Mouse (Mus musculus) 3134 (cell line): ENCODE results near the gene Slc38a3.

Experiments used
- DNase-seq: peaks from one replicate; pipeline ENCODE4 v3.0.0-alpha.2; 2011; ENCODE audit warnings: low spot score; ENCODE audit not compliant: insufficient read length; ENCODE audit errors: extremely low read depth

The Slc38a3 gene

DNA sequence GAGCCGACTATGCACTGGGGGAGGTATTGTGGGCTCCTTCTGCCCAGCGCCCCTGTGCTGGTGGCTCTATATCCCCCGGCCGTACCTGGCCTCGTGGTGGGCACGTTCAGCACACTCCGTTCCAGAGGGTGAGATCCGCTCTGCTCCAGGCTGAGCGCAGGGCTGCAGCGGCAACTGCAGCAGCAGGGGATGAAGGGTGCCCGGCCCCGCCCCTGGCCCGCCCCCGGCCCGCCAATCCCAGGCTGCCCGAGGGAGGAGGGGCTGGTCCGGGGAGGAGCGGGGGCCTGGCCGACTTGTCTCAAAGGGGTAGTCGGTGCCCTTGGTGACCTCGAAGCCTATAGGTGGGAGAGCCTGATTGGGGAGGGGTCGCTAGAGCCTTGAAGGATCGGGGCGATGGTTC lies 2.1 kb downstream of the Slc38a3 start:
- no peak for DNase-seq

DNA sequence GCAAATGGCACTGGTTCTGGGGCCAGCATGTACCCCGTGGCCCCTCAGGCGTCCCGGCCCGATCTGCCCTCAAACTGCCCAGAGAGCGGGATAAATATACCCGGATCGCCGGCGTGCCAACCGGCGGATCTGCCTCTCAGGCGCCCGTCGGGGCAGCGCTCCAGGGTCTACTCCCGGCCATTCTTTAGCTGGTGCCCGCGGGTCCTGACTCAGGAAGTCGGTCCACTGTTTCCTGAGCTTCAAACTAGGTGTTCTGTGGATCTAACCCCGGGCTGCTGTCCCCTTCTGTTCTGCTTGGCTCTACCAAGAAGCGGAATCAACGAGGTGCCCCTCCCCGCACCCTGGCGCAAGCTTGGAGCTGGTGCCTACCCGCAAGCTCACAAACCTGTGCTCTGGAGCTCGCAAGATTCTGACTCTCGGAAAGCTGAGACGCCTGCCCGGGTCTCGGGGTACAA lies 2.6 kb downstream of the Slc38a3 start:
- DNase-seq = no peak

DNA sequence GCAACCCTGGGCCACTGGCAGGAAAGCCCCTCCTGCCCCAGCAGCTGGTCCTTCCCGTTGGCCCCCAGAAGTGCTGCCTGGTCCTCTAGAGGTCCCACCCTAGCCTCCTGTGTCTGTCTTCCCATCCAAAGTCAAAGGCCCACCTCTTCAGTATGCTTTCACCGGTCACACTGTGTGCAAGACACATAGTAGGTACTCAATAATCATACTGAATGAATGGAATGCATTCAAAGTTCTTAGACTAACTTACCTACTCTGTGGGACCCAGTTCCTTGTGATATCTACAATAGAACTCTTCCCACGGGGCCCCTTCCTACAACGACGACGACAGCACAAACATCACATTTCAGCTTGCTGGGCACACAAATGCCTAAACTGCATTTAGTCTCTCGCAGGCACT lies 4.0 kb downstream of the Slc38a3 start:
- no peak for DNase-seq

DNA sequence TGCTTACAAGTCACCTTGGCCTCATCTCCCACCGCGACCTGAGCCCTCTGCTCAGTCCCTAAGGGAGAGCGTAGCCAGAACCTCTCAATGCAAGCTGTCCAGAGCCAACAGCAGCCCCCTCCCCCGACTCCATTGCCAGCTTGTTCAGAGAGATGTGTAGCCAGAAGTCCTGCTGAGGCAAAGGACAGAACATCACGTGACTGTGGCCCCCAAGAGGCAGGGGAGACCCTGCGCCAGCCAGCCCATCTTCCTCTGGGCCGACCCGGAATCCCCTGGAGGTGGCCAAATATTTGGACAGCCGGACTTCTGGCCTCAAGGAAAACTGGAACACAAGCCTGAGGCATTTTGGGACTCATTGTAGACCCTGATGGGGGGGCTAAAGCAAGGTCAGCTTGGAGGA lies 5.8 kb downstream of the Slc38a3 start:
- no peak for DNase-seq

DNA sequence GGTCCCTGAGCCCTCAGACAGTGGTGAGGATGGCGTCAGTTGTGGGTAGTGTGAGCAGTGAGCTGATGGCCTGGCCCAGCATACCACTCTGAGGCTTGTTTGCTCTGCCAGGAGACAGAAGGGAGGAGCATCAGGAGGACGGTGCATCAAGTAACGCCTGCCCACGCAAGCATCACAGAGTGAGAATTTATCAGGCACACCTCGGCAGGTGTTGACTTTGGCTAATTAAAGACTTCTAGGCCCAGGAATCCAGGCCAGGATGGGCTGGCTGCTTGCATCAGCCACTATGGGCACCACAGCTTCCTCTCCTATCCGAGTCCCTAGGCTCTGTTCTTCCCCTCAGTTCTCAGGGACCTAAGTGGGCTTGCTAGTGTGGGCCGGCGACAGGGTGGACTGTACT lies 7.0 kb downstream of the Slc38a3 start:
- no peak for DNase-seq

DNA sequence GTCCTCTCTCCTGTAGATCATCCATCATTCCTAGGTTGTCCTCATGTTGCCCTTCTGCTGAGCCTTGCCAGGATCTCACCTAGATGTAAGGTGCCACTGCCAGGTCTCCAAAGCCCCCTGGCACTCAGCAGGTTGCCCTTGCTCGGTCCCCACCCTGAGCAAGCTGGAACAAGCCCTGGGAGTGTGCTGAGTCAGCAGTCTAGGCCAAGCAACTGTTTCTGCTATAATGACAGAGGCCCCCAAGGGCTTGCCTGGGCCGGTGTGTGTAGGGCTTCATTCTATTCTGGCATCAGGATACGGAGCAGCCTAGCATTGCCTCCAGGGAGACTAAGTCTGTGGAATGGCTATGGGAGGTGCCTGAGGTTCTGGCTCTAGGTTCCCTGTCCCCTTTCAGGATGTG lies 8.6 kb downstream of the Slc38a3 start:
- DNase-seq = no peak

DNA sequence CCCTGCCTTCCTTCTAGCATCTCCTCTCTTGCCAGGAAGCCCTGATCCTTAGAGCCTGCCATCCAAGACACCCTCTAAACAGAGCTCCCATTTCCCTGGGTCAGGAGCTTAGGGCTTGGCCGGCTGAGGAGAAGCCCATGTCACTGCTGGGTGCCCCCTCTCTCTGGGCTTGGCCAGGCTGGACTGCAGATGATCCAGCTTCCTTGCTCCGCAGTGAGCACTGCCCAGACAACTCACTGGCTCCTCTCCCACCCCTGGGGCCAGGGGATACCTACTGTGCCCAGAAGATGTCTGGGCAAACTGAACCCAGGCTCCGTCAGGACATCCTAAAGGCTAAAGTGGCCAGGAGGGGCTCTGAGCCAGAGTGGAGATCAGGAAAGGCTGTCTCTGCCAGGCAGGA lies 9.4 kb downstream of the Slc38a3 start:
- DNase-seq = no peak

DNA sequence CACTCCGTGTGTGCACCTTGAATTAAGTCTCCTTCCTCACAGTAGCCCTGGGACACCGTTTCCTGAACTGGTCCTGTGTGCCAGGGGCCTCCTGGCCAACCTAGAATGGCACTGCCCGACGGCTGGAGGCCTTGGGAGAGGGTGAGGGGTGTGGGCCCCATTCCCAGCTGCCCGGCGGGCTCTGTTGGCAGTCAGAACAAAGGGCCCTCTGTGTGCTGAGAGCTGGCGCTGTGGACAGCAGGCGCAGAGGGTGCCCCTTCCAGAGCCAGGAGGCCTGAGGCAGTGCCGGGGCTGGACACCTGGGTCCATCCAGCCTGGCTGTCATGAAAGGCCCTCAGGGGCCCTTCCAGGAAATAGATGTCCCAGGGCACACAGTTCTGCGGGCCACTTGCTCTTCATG lies 9.8 kb downstream of the Slc38a3 start:
- DNase-seq = peak; percentile 64

DNA sequence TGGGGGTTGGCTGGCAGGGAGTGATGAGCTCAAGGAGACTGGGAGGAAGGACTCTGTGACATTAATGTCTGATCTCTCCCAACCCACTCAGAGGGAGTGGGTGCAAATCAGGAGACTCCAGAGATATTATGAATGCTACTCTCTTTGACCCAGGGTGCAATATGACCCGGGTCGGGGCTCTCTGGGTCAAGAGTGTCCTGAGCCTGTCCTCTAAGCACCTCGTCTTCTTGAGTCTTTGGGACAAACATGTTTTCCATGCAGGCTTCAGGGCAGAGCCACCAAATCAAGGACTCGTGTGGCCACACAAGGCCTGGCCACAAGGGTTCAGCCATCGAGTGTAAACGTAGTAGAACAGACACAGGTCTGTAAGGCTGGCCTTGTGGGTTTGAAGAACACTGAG lies 11.2 kb downstream of the Slc38a3 start:
- DNase-seq = no peak

DNA sequence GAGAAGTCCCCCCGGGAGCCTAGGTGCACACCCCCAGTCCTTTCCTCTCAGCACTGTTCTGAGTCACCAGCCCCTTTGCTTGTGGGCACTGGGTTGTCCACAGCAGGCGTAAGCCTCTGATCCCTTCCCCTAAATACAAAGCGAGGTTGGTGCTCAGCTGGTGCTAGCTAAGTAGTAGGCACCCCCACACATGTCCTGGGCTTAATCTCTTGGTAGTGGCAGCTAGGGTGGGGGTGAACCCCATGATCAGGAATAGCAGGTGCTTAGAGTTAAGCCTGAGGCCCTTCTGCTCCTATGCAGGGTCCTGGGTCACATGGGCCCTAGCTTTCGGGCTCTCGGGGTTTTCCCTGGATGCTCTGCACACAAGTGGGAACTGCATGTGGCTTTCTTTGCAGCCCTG lies 12.2 kb downstream of the Slc38a3 start:
- DNase-seq = no peak

DNA sequence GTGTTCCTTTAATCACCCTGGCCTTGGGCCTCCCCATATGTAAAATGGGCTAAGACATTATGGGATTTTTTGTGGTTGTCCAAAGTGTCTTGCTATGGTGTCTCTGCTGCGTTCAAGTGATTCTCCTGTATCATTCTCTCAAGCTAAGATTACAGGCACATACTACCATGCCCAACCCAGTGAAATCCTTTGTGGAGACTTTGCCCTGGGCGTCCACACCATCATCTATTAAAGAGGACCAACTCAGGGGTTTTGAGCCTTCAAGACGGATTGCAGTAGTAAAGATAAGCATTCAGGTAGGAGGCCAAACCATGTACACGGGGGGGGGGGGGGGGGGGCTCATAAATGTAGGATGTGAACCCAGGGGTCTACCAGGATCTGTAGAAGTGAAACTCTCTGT lies 14.7 kb downstream of the Slc38a3 start:
- no peak for DNase-seq

DNA sequence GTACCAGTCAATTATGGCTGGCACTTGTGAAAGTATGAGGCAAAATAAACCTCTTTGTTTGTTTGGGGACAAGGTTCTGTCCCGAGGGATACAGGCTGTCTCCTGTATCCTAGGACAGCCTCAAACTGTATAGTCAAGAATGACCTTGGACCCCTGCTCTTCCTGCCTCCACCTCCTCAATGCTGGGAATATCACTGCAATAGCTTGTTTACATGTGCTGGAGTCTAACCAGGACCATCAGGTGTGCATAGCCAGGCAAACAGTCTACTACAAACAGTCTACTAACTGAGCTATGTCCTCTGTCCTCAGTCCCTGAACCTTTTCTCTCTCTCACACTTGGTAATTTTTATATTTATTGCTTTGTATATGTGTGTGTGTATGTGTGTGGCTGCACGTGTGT lies 15.9 kb downstream of the Slc38a3 start:
- DNase-seq = no peak

DNA sequence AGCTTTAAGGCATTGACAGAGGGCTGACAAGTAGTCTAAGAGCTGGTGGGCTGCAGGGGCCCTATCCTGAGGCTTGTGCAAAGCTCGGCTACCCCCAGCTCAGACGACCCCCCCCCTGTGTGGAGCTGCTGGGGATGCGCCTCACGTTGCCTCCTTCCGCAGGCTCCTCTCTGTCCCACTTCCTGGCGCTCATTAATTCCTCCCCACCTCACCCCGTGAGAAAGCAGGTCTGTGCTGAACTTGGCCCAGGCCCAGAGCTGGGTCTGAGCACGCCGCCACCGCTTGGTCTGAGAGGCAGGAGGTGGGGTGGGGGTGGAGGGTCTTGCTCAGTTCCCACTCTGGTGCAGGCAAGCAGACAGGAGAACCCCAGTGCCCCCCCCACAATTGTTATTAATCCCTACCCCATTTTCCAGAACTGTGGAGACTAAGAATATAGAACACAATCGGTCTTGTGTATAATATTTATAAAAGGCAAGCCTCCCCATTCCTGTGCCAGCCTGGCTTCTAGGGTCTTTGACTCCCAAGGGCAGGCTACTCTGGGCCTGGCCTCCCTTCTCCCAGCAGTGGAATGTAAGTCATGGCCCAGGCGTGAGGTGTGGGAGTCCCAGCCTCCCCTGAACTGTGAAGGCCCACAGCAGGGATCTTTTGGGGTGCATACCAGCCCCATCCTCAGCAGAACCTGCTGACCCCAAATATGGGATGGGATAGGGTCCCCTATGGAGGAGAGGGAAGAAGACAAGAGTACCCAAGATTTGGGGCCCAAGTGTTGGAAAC lies 18.4 kb downstream of the Slc38a3 start:
- DNase-seq = no peak

DNA sequence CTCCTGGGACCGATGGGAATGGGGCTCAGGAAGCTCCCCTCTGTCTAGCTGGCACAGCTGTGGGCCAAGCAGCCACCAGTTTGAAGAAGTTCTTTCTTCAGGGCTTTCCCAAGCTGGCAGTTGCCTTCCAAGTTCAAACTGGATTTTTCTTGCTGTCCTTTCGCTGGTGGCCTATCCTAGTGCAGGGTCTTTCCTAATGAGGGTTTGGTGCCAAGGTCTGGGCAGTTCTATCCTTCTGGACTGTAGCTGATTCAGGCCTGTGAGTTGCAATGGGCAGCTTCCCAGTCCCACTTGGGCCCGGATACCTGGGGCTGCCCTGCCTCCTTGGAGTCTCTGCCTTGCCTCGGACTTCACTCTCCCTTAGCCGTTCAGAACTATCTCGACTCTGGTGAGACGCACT lies 19.1 kb downstream of the Slc38a3 start:
- no peak for DNase-seq

DNA sequence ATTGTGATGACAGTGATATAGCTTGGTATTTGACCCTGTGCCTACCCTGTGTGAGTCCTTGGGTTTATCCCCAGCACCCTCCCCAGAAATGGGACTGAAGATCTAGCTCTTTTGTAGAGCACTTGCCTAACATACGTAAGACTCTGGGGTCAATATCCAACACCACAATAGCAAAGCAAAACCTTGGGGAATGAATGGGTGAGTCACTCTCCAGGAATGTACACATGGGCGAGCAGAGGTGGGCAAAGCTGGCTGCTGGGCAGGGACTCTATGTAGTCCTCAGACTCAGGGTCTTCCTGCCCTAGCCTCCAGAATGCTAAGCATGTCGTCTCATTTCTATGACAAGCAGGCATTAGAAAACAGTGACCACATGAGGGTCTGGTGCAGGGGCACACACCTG lies 20.6 kb downstream of the Slc38a3 start:
- DNase-seq = no peak

DNA sequence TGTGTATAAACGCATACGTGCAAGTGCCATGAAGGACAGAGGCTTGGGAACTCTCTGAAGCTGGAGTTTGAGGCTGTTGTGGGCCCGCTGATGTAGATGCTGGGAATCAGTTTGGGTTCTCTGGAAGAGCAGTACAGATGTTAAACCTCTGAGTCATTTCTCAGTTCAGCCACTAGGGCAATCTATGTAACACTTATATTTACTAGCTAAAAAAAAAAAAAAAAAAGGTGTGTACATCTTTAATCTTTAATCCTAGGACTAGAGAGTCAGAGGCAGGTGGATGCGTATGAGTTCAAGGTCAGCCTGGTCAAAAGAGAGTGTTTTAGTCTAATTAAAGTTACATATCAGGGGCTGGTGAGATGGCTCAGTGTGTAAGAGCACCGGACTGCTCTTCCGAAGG lies 22.4 kb downstream of the Slc38a3 start:
- no peak for DNase-seq

DNA sequence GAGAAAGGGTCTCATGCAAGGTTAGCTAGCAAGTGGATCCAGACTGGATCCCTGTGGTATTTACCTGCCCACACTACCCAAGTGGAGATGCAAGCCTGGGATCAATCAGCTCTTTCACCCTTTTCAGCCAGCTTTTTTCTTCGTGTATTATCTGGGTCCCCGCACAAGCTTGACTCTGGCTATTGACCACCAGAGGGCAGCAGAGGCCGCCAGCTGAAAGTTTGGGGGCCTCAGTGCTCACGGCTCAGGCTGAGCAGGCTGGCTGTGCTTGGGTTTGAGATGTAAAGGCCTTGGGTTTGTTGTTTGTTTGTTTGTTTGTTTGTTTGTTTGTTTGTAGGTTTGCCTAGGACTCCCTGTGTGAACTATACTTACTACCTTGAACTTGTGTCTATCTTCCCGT lies 23.8 kb downstream of the Slc38a3 start:
- DNase-seq = peak; percentile 52

DNA sequence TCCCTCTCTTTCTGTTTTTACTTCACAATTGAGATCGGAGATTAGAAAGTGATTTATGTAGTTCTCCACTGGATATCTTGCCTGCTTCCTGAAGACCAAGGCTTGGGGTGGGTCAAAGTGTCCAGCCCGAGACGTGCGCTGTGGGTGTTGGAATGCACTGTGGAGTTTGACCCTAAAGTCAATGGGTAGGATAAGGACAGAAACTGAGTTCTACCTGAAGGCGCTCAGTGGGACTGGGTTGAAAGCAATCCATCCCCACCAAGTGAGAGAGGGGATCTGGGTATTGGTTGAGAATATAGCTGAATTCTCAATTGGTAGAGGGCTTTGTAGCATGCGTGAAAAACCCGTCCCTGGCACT lies 24.2 kb downstream of the Slc38a3 start:
- DNase-seq = no peak

DNA sequence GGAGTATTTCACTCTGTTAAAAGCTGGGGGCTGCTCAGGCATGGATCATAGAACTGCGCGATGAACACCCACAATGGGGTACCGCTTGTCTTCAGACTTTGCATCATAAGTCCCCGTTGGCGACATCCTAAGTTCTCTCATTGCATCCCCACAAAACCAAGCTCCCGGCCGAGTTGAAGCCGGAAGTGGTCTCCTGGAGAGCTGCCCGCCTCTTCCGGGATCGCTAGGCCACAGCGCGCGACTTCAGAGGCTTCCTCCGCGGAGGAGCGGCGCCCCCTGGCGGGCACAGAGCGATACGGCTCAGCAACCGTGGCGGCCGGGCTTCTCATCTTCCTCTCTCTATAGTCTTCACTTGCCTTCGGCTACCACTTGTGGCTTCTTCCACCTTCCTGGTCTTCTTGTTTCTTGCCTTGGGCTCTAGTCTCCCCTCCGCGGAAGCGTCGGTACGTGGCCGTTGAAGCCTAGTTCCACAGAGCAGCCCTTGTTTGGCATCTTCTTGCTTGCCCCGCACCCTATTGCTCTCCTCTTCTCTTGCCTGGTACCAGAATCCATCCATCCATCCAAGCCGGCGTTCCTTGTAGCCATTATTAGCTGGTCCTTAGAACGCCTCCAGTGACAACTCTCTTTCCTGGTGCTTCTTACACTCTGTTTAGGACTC lies 24.7 kb downstream of the Slc38a3 start:
- peak; percentile 86 for DNase-seq

DNA sequence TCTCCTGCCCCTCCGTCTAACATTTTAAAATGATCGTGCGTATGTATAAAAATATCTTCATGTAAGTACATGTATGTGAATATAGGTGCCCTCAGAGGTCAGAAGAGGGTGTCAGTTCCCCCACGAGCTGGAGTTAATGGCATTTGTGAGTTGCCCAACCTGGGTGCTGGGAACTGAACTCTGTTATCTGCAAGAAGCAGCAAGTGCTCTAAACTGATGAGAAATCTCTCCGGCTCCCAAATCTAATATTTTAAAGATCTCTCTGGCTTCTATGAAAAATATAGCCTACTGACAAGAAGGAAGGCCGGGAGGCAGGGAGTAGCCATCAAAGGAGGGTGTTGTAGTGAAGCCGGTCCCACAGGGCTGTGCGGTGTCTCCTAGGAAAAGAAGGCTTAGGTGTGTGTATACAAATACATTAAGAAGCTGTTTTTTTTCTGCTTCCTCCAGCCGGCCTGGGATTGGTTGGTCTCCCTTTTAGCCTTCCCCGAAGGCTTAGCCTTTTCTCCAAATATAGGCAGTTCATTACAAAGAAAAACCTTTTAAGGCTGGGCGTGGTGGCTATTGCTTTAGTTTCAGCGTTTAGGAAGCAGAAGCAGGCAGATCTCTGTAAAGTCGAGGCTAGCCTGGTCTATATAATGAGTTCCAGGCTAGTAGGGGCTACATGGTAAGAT lies 25.7 kb downstream of the Slc38a3 start:
- DNase-seq = no peak

DNA sequence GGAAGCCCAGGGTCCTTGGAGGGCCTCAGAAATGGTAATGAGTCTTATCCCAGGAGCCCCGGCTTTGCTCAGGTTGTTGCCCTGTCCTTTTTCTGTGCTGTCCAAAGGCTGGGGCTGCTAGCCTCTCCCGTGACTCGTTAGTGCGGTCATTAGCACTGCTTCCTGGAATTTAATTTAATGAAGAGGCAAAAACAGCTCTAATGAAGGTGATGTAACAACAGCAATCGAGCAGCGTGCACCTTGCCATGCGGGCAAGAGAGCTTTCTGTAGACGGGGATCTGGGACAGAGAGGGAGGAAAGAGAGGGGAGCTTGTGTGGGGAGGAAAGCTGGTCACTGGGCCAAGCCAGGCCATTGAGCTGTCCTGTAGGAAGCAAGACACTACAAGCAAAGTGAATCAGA lies 27.7 kb downstream of the Slc38a3 start:
- no peak for DNase-seq

DNA sequence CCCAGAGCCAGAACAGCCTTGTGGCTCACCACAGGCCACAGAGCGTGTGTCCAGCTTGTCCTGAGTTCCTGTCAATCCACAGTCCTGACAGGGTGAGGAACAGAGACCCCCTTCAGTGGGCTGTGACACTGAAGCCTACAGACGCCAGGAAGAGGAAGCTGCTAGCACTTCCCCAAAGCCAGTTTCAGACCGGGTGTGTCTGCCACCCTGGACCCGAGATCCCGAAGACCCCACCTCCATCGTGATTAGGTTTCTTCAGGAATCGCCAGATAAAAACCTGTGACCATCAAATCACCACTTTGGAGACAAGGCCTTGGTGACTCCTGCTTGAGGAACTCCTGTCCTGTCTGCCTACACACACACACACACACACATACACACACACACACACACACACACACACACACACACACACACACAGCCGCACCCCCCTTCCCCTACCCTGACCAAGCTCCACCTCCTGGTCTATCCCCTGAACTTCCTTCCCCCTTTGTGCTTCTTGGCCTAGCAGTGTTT lies 29.0 kb downstream of the Slc38a3 start:
- DNase-seq = no peak
